Comparison of ENCODE assay signal across 8 mouse cellular contexts in the genomic region with DNA sequence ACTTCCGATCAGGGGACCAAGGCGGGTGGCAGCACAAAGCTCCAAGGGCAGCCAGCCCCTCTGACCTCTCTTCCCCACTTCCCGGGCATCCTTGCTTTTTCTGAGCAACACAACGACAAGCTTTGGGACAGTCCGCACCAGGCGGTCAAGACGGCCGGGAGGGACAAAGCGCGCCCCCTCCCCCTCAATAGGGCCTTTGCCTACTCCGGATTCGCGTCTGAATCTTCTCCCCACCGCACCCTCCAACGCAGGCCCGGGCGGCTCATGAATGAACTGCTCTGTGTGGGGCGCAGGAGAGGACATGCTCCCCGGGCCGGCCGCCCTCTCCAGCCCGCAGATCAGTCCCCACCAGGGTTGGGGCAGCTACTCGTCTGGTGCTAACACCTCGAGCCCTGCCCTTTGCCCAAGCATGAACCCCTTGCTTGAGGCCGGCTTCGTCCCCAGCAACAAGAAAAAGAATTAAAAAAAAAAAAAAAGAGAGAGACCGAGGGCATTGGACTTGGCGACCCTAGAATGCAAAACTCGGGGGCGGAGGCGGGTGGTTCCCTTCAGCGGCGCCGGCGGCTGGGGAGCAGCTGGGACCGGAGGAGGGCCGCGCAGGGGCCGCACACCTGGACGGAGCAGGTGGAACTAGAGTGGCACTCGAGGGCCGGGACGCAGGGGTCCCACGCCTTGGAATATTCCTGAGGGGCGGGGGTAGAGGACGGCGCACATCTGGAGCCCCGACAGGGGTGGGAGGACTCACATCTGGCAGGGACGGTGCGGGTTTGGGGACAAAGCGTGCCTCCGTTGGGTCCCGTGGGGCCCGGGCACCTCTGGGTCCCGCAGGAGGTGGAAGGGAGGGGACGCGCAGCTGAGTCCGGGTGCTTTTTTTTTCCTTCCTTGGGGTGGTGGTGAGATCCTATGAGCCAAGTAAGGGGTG. TPM values are rescaled to one million over a fixed set of nuclear protein-coding genes. Genes with fewer than 3 reads are reported as not detected.
A peak's percentile ranks its signal among the peaks of the same experiment; 100 is the strongest.
DNase-seq lines count a peak whose midpoint lies in the region; ATAC-seq and TF ChIP-seq lines count a peak whose summit lies in the region.

No protein-coding gene starts in this region.

- TF ChIP-seq CTCF in C2C12 (IDR thresholded peaks at IDR 0.05; ENCODE audit: control insufficient read depth, insufficient read depth, insufficient read length): no peak
- TF ChIP-seq CTCF in olfactory bulb, adult 2 months (IDR thresholded peaks at IDR 0.05; ENCODE audit: insufficient read depth, low read depth, low read length): no peak

- peaks cover 69% of the 10 kb centered on the region for H3K79me3 ChIP-seq in C2C12 (ENCODE audit: low read depth)

- H3K27ac ChIP-seq in kidney, embryonic 16.5 days (ENCODE audit: low read length): peak overlapping the region; percentile 79
- peak overlapping the region; percentile 83 for H3K27ac ChIP-seq in lung, embryonic 15.5 days
- peak overlapping the region; percentile 75 for H3K27ac ChIP-seq in olfactory bulb, adult 2 months (ENCODE audit: insufficient read depth, low read depth, low read length)

- peak overlapping the region; percentile 68 for H3K4me3 ChIP-seq in C2C12 (ENCODE audit: insufficient read depth, poor library complexity, severe bottlenecking)
- H3K4me3 ChIP-seq in kidney, embryonic 16.5 days (ENCODE audit: low read length): peak overlapping the region; percentile 96
- H3K4me3 ChIP-seq in lung, embryonic 15.5 days: peak overlapping the region; percentile 93
- peak overlapping the region; percentile 95 for H3K4me3 ChIP-seq in olfactory bulb, adult 2 months (ENCODE audit: insufficient read depth, low read depth, low read length)

- no peaks in the 10 kb centered on the region for H3K27me3 ChIP-seq in C2C12 (ENCODE audit: control insufficient read depth, insufficient read depth, insufficient read length)
- H3K27me3 ChIP-seq in kidney, embryonic 16.5 days (ENCODE audit: insufficient read depth, low read length): no peaks in the 10 kb centered on the region
- no peaks in the 10 kb centered on the region for H3K27me3 ChIP-seq in lung, embryonic 15.5 days

- H3K79me2 ChIP-seq in C2C12 (ENCODE audit: control insufficient read depth, insufficient read depth): peaks cover 99% of the 10 kb centered on the region

- H3K4me1 ChIP-seq in kidney, embryonic 16.5 days (ENCODE audit: insufficient read depth, low read length): peaks cover 25% of the 10 kb centered on the region
- H3K4me1 ChIP-seq in lung, embryonic 15.5 days: peaks cover 36% of the 10 kb centered on the region
- peaks cover 24% of the 10 kb centered on the region for H3K4me1 ChIP-seq in olfactory bulb, adult 2 months (ENCODE audit: control insufficient read depth, insufficient read depth, low read length)

- H3ac ChIP-seq in C2C12 (ENCODE audit: control insufficient read depth, insufficient read length, low read depth): peak overlapping the region; percentile 99

- H3K4me2 ChIP-seq in kidney, embryonic 16.5 days (replicated peaks; ENCODE audit: low read depth, low read length): peak overlapping the region; percentile 91
- H3K4me2 ChIP-seq in lung, embryonic 15.5 days: peak overlapping the region; percentile 76

- no peak for TF ChIP-seq POLR2A in olfactory bulb, adult 2 months (IDR thresholded peaks at IDR 0.05; ENCODE audit: insufficient read depth, low read depth, low read length)

- WGBS in kidney, embryonic 16.5 days: under 1% methylated on average over 55 of the region's 58 CpGs
- WGBS in lung, embryonic 15.5 days: under 1% methylated on average over 57 of the region's 58 CpGs
- WGBS in olfactory bulb, adult 2 months: under 1% methylated on average over 58 of the region's 58 CpGs

- ATAC-seq in kidney, embryonic 16.5 days (ENCODE audit: low FRiP score, low TSS enrichment): peak; percentile 67
- ATAC-seq in lung, embryonic 15.5 days (ENCODE audit: borderline replicate concordance, extremely low read depth, low FRiP score, low TSS enrichment): peak; percentile 68

- peak; percentile 72 for DNase-seq in Muller cell, postnatal 12 days (ENCODE audit: inconsistent ontology term)
- peak; percentile 70 for DNase-seq in embryo, embryonic 10.5 days (ENCODE audit: low spot score)
- DNase-seq in heart, adult 8-10 months (ENCODE audit: low spot score): peak; percentile 33
- no peak for DNase-seq in urinary bladder, postnatal 4 days (ENCODE audit: low spot score in 2 of 2)

- H3K9ac ChIP-seq in kidney, embryonic 16.5 days (replicated peaks; ENCODE audit: low read length): peak overlapping the region; percentile 95
- peak overlapping the region; percentile 95 for H3K9ac ChIP-seq in lung, embryonic 15.5 days

- H3K9me3 ChIP-seq in kidney, embryonic 16.5 days (ENCODE audit: low read length): no peaks in the 10 kb centered on the region
- no peaks in the 10 kb centered on the region for H3K9me3 ChIP-seq in lung, embryonic 15.5 days

- no peaks in the 10 kb centered on the region for H3K36me3 ChIP-seq in C2C12 (ENCODE audit: control insufficient read depth, insufficient read depth)
- H3K36me3 ChIP-seq in kidney, embryonic 16.5 days (ENCODE audit: insufficient read depth, low read length): peaks cover 4% of the 10 kb centered on the region; the same call in 1 of the 2 replicates
- no peaks in the 10 kb centered on the region for H3K36me3 ChIP-seq in lung, embryonic 15.5 days

TF ChIP-seq in C2C12, 6 proteins besides CTCF, POLR2A, EP300 and RAD21:
- TF ChIP-seq MYOD1 (IDR thresholded peaks at IDR 0.05; ENCODE audit: control insufficient read depth, insufficient read length, low read depth) (no peak), CEBPB (IDR thresholded peaks at IDR 0.05; ENCODE audit: low read depth) (no peak), MAX (IDR thresholded peaks at IDR 0.05) (no peak), USF1 (IDR thresholded peaks at IDR 0.05; ENCODE audit: low read depth) (no peak), MYOG (IDR thresholded peaks at IDR 0.05; ENCODE audit: control insufficient read depth, extremely low read depth, insufficient read length) (no peak), FOSL1 (IDR thresholded peaks at IDR 0.05; ENCODE audit: insufficient read depth, low read length, poor library complexity, severe bottlenecking) (no peak)

RNA-seq across cellular contexts. Expression of a gene that starts 0.7 kb away (rescaled TPM):
- 259 TPM for polyA plus RNA-seq in C2C12 (2012; fragmentation: generic; extraction: Trizol)
- 100 to 1,000 TPM; 163 to 174 (median 168) TPM for total RNA-seq in heart, adult 8-10 months (2022)
- 140 and 162 TPM in 2 replicates for polyA plus RNA-seq in kidney, embryonic 16.5 days (2015; fragmentation: Nextera tagmentation; extraction: Ambion mirVana)
- 169 and 180 TPM in 2 replicates for polyA plus RNA-seq in lung, embryonic 15.5 days (2015; fragmentation: Nextera tagmentation; extraction: Ambion mirVana)
- not detected in 2 replicates for polyA plus RNA-seq in olfactory bulb, adult 2 months (2012; ENCODE audit: insufficient read depth, insufficient read length, low replicate concordance, missing spikeins)

RNA-seq across cellular contexts. Expression of a gene that starts 1.3 kb away (rescaled TPM):
- polyA plus RNA-seq in C2C12 (2012; fragmentation: generic; extraction: Trizol): 54.3 TPM
- total RNA-seq in heart, adult 8-10 months (2022): 10 to 100 TPM; 91.5 to 96.4 (median 93.2) TPM
- 35.6 and 41.5 TPM in 2 replicates for polyA plus RNA-seq in kidney, embryonic 16.5 days (2015; fragmentation: Nextera tagmentation; extraction: Ambion mirVana)
- 41.3 and 48.0 TPM in 2 replicates for polyA plus RNA-seq in lung, embryonic 15.5 days (2015; fragmentation: Nextera tagmentation; extraction: Ambion mirVana)
- polyA plus RNA-seq in olfactory bulb, adult 2 months (2012; ENCODE audit: insufficient read depth, insufficient read length, low replicate concordance, missing spikeins): 179 TPM in 1 of 2 replicates, not detected in the other

RNA-seq across cellular contexts. Expression of a gene that starts 26.3 kb away (rescaled TPM):
- 0.04 TPM for polyA plus RNA-seq in C2C12 (2012; fragmentation: generic; extraction: Trizol)
- total RNA-seq in heart, adult 8-10 months (2022): under 1 TPM in 1 of 4 experiments, not detected in 3; 0.97 TPM
- polyA plus RNA-seq in kidney, embryonic 16.5 days (2015; fragmentation: Nextera tagmentation; extraction: Ambion mirVana): 0.60 and 0.72 TPM in 2 replicates
- 0.31 and 0.41 TPM in 2 replicates for polyA plus RNA-seq in lung, embryonic 15.5 days (2015; fragmentation: Nextera tagmentation; extraction: Ambion mirVana)
- polyA plus RNA-seq in olfactory bulb, adult 2 months (2012; ENCODE audit: insufficient read depth, insufficient read length, low replicate concordance, missing spikeins): not detected in 2 replicates

RNA-seq across cellular contexts. Expression of a gene that starts 48.2 kb away (rescaled TPM):
- polyA plus RNA-seq in C2C12 (2012; fragmentation: generic; extraction: Trizol): not detected
- total RNA-seq in heart, adult 8-10 months (2022): 1 to 10 TPM in 1 of 4 experiments, under 1 TPM in 3; 0.56 to 1.2 (median 0.94) TPM
- polyA plus RNA-seq in kidney, embryonic 16.5 days (2015; fragmentation: Nextera tagmentation; extraction: Ambion mirVana): not detected in 2 replicates
- polyA plus RNA-seq in lung, embryonic 15.5 days (2015; fragmentation: Nextera tagmentation; extraction: Ambion mirVana): not detected in 2 replicates
- not detected in 2 replicates for polyA plus RNA-seq in olfactory bulb, adult 2 months (2012; ENCODE audit: insufficient read depth, insufficient read length, low replicate concordance, missing spikeins)

Comparison
In these comparisons a context has a peak if more than half of its experiments do, and no peak if none do; other contexts are left out.
1. DNase-seq: peak in Muller cell, postnatal 12 days (single experiment), embryo, embryonic 10.5 days (single experiment) and heart, adult 8-10 months (single experiment); none in urinary bladder, postnatal 4 days (0 of 2).
2. RNA of a gene that starts 0.7 kb away (polyA plus RNA-seq): 259 TPM in C2C12 (single experiment), 169 to 180 TPM in lung, embryonic 15.5 days and 140 to 162 TPM in kidney, embryonic 16.5 days; not detected in olfactory bulb, adult 2 months; every median in the first group is over 100 times any median in the second.
3. Peak in every context shown above with its lines, with median percentiles within 50 percentile points of each other: H3K4me3 ChIP-seq and H3K27ac ChIP-seq.